Mouse (Mus musculus) frontal cortex, postnatal 25 days (tissue): ENCODE results near the gene Csdc2.
"Not testable (repeated sequence)": the region's sequence is repeated elsewhere in the genome, so short reads cannot be mapped to it uniquely, and the experiment has no call there.

Experiments
- DNase-seq, 2 experiments: peaks; one replicate each; pipeline ENCODE4 v3.0.0; 2022; ENCODE audit warnings: low spot score in 2 of 2

Gene Csdc2

GRCm38 (mm10) chr15:81954716-81955115 lies 18.2 kb downstream of the Csdc2 start:
- DNase-seq = no peak

- no peak for DNase-seq
These were observed 18.9 kb downstream of the Csdc2 start for GRCm38 (mm10) chr15:81955414-81955813.

- no peak for DNase-seq
These were observed 19.9 kb downstream of the Csdc2 start for GRCm38 (mm10) chr15:81956457-81956856.

GRCm38 (mm10) chr15:81957598-81957997 lies 21.0 kb downstream of the Csdc2 start:
- no peak for DNase-seq

GRCm38 (mm10) chr15:81958906-81959305 lies 22.3 kb downstream of the Csdc2 start:
- DNase-seq = no peak

- peak; percentile 90 to 93 for DNase-seq
These were observed 23.9 kb downstream of the Csdc2 start, which contains the start of gene Pmm1 for GRCm38 (mm10) chr15:81960171-81961077. Gene Pmm1, minus strand, starts transcription at chr15:81960930.

GRCm38 (mm10) chr15:81961078-81961451 lies 24.5 kb downstream of the Csdc2 start:
- DNase-seq = no peak

- DNase-seq = no peak
These were observed 27.7 kb downstream of the Csdc2 start for GRCm38 (mm10) chr15:81964262-81964661.

GRCm38 (mm10) chr15:81964980-81965545 lies 28.5 kb downstream of the Csdc2 start:
- no peak for DNase-seq

GRCm38 (mm10) chr15:81966062-81966829 lies 29.7 kb downstream of the Csdc2 start:
- DNase-seq = no peak

GRCm38 (mm10) chr15:81967821-81968220 lies 31.3 kb downstream of the Csdc2 start:
- no peak for DNase-seq

- no peak for DNase-seq
These were observed 31.9 kb downstream of the Csdc2 start for GRCm38 (mm10) chr15:81968447-81968846.

GRCm38 (mm10) chr15:81969173-81969572 lies 32.6 kb downstream of the Csdc2 start:
- no peak for DNase-seq

- not testable (repeated sequence) for DNase-seq
These were observed 33.1 kb downstream of the Csdc2 start for GRCm38 (mm10) chr15:81969635-81970034.

GRCm38 (mm10) chr15:81970498-81970897 lies 33.9 kb downstream of the Csdc2 start:
- not testable (repeated sequence) for DNase-seq

GRCm38 (mm10) chr15:81975156-81975555 lies 38.6 kb downstream of the Csdc2 start:
- DNase-seq = not testable (repeated sequence)

- DNase-seq = no peak
These were observed 43.8 kb downstream of the Csdc2 start, which contains the start of gene 1700029P11Rik for GRCm38 (mm10) chr15:81980321-81980720. Gene 1700029P11Rik, plus strand, starts transcription at chr15:81980540.

GRCm38 (mm10) chr15:81982173-81982572 lies 45.6 kb downstream of the Csdc2 start:
- DNase-seq = no peak

GRCm38 (mm10) chr15:81985267-81986161 lies 49.0 kb downstream of the Csdc2 start:
- no peak for DNase-seq

GRCm38 (mm10) chr15:81987646-81988045 lies 51.1 kb downstream of the Csdc2 start, which contains the start of gene Xrcc6:
Gene Xrcc6, plus strand, starts transcription at chr15:81987835.
- no peak for DNase-seq
